Mouse (Mus musculus) forebrain, embryonic 14.5 days (tissue): Measurements from ENCODE around the gene Celsr1. TPM values are rescaled to one million over a fixed set of nuclear protein-coding genes. Genes with fewer than 3 reads are reported as not detected.

Experiments used
- ATAC-seq: fragments of 200-750 bp; cut with Nextera tagmentation; 2 replicates; pipeline ENCODE4 v1.8.0; 2017; ENCODE audit warnings: mild to moderate bottlenecking, moderate library complexity
- DNase-seq: peaks from one replicate; pipeline ENCODE4 v3.0.0-alpha.2; 2015; ENCODE audit warnings: low spot score
- H3K27ac ChIP-seq: fragments of 300-500 bp; sonication (generic); 2 replicates; pipeline ENCODE4 v1.5.1; 2014; ENCODE audit warnings: low read depth, mild to moderate bottlenecking, control low read depth, low read length, moderate library complexity
- H3K27me3 ChIP-seq: fragments of 300-500 bp; sonication (generic); replicated peaks from 2 replicates; pipeline ENCODE4 v1.6.1; 2014; ENCODE audit warnings: low read length, control low read depth, mixed read lengths; ENCODE audit not compliant: control insufficient read depth, insufficient read depth
- H3K36me3 ChIP-seq: fragments of 300-500 bp; sonication (generic); 2 replicates; pipeline ENCODE4 v1.6.1; 2014; ENCODE audit warnings: low read length, control low read depth; ENCODE audit not compliant: control insufficient read depth, insufficient read depth
- H3K4me1 ChIP-seq: fragments of 300-500 bp; sonication (generic); 2 replicates; pipeline ENCODE4 v1.6.1; 2014; ENCODE audit warnings: antibody characterized with exemption, low read length, control low read depth; ENCODE audit not compliant: control insufficient read depth, insufficient read depth
- H3K4me2 ChIP-seq: fragments of 300-500 bp; sonication (generic); 2 replicates; pipeline ENCODE4 v1.6.1; 2014; ENCODE audit warnings: mild to moderate bottlenecking, control low read depth, low read length
- H3K4me3 ChIP-seq: fragments of 300-500 bp; sonication (generic); 2 replicates; pipeline ENCODE4 v1.5.1; 2014; ENCODE audit warnings: low read depth, low read length, control low read depth
- H3K9ac ChIP-seq: fragments of 300-500 bp; sonication (generic); 2 replicates; pipeline ENCODE4 v1.6.1; 2014; ENCODE audit warnings: mild to moderate bottlenecking, low read length, control low read depth, moderate library complexity
- H3K9me3 ChIP-seq: fragments of 300-500 bp; sonication (generic); replicated peaks from 2 replicates; pipeline ENCODE4 v1.6.1; 2016; ENCODE audit warnings: low read length, control low read depth, mixed read lengths; ENCODE audit not compliant: control insufficient read depth
- WGBS: fragments of 180-500 bp; shearing (Covaris S2); extraction: QIAGEN DNeasy Blood & Tissue Kit; methylation state at CpG from one replicate; pipeline ENCODE4 v1.1.7; 2014; 5-methylcytosine and 5-hydroxymethylcytosine counted together
- polyA plus RNA-seq: library from polyadenylated mRNA; unstranded; fragments of >200 nt; fragmentation: Nextera tagmentation; extraction: Ambion mirVana; gene quantifications from 2 replicates; pipeline ENCODE4 v1.2.1, GENCODE M21; 2014

The Celsr1 gene
- polyA plus RNA-seq, 1 experiment from 2014 or later, result 9.6 TPM

GRCm38 (mm10) chr15:85998525-85999230, 34.9 kb downstream of the Celsr1 start:
- ATAC-seq, result no peak
- H3K4me2 ChIP-seq, result no peak overlapping the region
- H3K9ac ChIP-seq, result no peak overlapping the region
- no peaks in the 10 kb centered on the region for H3K27me3 ChIP-seq
- peaks cover 68% of the 10 kb centered on the region for H3K4me1 ChIP-seq
- H3K27ac ChIP-seq, result no peak overlapping the region
- 82% methylated on average over 4 of the region's 4 CpGs for WGBS
- H3K4me3 ChIP-seq, result no peak overlapping the region
- no peaks in the 10 kb centered on the region for H3K9me3 ChIP-seq
- no peaks in the 10 kb centered on the region for H3K36me3 ChIP-seq
- DNase-seq, result no peak

GRCm38 (mm10) chr15:85996031-85996765, 37.4 kb downstream of the Celsr1 start:
- no peak for ATAC-seq
- H3K9ac ChIP-seq, result no peak overlapping the region
- peak overlapping the region; percentile 97 for H3K27ac ChIP-seq
- no peak for DNase-seq
- no peaks in the 10 kb centered on the region for H3K27me3 ChIP-seq
- 41% methylated on average over 13 of the region's 13 CpGs for WGBS
- no peaks in the 10 kb centered on the region for H3K36me3 ChIP-seq
- H3K4me3 ChIP-seq, result no peak overlapping the region
- no peaks in the 10 kb centered on the region for H3K9me3 ChIP-seq
- H3K4me2 ChIP-seq, result no peak overlapping the region
- H3K4me1 ChIP-seq, result peaks cover 81% of the 10 kb centered on the region

GRCm38 (mm10) chr15:85994906-85995608, 38.5 kb downstream of the Celsr1 start:
- ATAC-seq (no peak), DNase-seq (no peak)
- no peaks in the 10 kb centered on the region for H3K27me3 ChIP-seq
- H3K9me3 ChIP-seq, result no peaks in the 10 kb centered on the region
- H3K9ac ChIP-seq, result peak overlapping the region; percentile 17; the same call in 1 of the 2 replicates
- WGBS, result 45% methylated on average over 6 of the region's 6 CpGs
- H3K4me2 ChIP-seq, result no peak overlapping the region
- no peak overlapping the region for H3K4me3 ChIP-seq
- peaks cover 75% of the 10 kb centered on the region for H3K4me1 ChIP-seq
- H3K27ac ChIP-seq, result peak overlapping the region; percentile 97
- no peaks in the 10 kb centered on the region for H3K36me3 ChIP-seq

- H3K27ac ChIP-seq, result peak overlapping the region; percentile 97
- H3K4me1 ChIP-seq, result peaks cover 69% of the 10 kb centered on the region
- WGBS, result 5% methylated on average over 14 of the region's 14 CpGs
- DNase-seq (peak; percentile 95), ATAC-seq (peak; percentile 80)
- H3K4me2 ChIP-seq, result no peak overlapping the region; the same call in 1 of the 2 replicates
- no peaks in the 10 kb centered on the region for H3K36me3 ChIP-seq
- no peak overlapping the region for H3K4me3 ChIP-seq
- H3K9me3 ChIP-seq, result no peaks in the 10 kb centered on the region
- no peaks in the 10 kb centered on the region for H3K27me3 ChIP-seq
- no peak overlapping the region for H3K9ac ChIP-seq
Measured at GRCm38 (mm10) chr15:85993931-85994583, 39.5 kb downstream of the Celsr1 start.

- no peaks in the 10 kb centered on the region for H3K36me3 ChIP-seq
- ATAC-seq (no peak), DNase-seq (no peak)
- H3K4me3 ChIP-seq, result no peak overlapping the region
- H3K9ac ChIP-seq, result peak overlapping the region; percentile 25; the same call in 1 of the 2 replicates
- H3K27me3 ChIP-seq, result no peaks in the 10 kb centered on the region
- peaks cover 69% of the 10 kb centered on the region for H3K4me1 ChIP-seq
- peak overlapping the region; percentile 97 for H3K27ac ChIP-seq
- H3K4me2 ChIP-seq, result 0 out of 2 replicates have a peak overlapping the region, but pooled peaks have one; percentile 18
- no peaks in the 10 kb centered on the region for H3K9me3 ChIP-seq
Measured at GRCm38 (mm10) chr15:85993386-85993785, 40.2 kb downstream of the Celsr1 start.

- H3K4me3 ChIP-seq, result no peak overlapping the region
- 5% methylated on average over 3 of the region's 3 CpGs for WGBS
- H3K9me3 ChIP-seq, result no peaks in the 10 kb centered on the region
- peak overlapping the region; percentile 97 for H3K27ac ChIP-seq
- H3K36me3 ChIP-seq, result no peaks in the 10 kb centered on the region
- peaks cover 64% of the 10 kb centered on the region for H3K4me1 ChIP-seq
- ATAC-seq, result peak; percentile 6
- H3K27me3 ChIP-seq, result no peaks in the 10 kb centered on the region
- H3K4me2 ChIP-seq, result no peak overlapping the region
- H3K9ac ChIP-seq, result no peak overlapping the region
- peak; percentile 81 for DNase-seq
Measured at GRCm38 (mm10) chr15:85992125-85992495, 41.5 kb downstream of the Celsr1 start.

GRCm38 (mm10) chr15:85991453-85992124, 42.0 kb downstream of the Celsr1 start:
- ATAC-seq (peak; percentile 60), DNase-seq (peak; percentile 94)
- H3K4me1 ChIP-seq, result peaks cover 61% of the 10 kb centered on the region
- no peak overlapping the region for H3K9ac ChIP-seq
- no peak overlapping the region for H3K4me2 ChIP-seq
- 15% methylated on average over 5 of the region's 5 CpGs for WGBS
- no peaks in the 10 kb centered on the region for H3K9me3 ChIP-seq
- H3K27me3 ChIP-seq, result no peaks in the 10 kb centered on the region
- no peak overlapping the region for H3K4me3 ChIP-seq
- peak overlapping the region; percentile 97 for H3K27ac ChIP-seq
- no peaks in the 10 kb centered on the region for H3K36me3 ChIP-seq

GRCm38 (mm10) chr15:85990696-85991443, 42.7 kb downstream of the Celsr1 start:
- 66% methylated on average over 17 of the region's 17 CpGs for WGBS

More at GRCm38 (mm10) chr15:85990696-85991443, 42.7 kb downstream of the Celsr1 start:
- ATAC-seq (no peak), DNase-seq (no peak)
- peak overlapping the region; percentile 97 for H3K27ac ChIP-seq
- no peaks in the 10 kb centered on the region for H3K9me3 ChIP-seq
- H3K4me3 ChIP-seq, result no peak overlapping the region
- H3K27me3 ChIP-seq, result no peaks in the 10 kb centered on the region
- H3K4me2 ChIP-seq, result no peak overlapping the region
- peaks cover 59% of the 10 kb centered on the region for H3K4me1 ChIP-seq
- H3K36me3 ChIP-seq, result no peaks in the 10 kb centered on the region
- H3K9ac ChIP-seq, result no peak overlapping the region
